Comparison of ENCODE assay signal across 9 mouse cellular contexts in genomic region chr6:30805053-30805752, GRCm38 (mm10).
DNase-seq lines count a peak whose midpoint lies in the region; ATAC-seq and TF ChIP-seq lines count a peak whose summit lies in the region.
"Had no signal": no experiment of that assay in that cellular context is flagged by ENCODE, and none has a peak within 500 bp of the region (broad histone marks: within the 10 kb centered on the region; RNA-seq: fewer than 3 reads in every experiment).

No protein-coding gene starts in this region.

- 89% methylated on average over 5 of the region's 5 CpGs for WGBS in heart, embryonic 16.5 days
- 91% methylated on average over 5 of the region's 5 CpGs for WGBS in limb, embryonic 12.5 days

- H3K36me3 ChIP-seq in heart, embryonic 16.5 days (ENCODE audit: control insufficient read depth, insufficient read depth): peaks cover 16% of the 10 kb centered on the region; the same call in 1 of the 2 replicates
- peaks cover 33% of the 10 kb centered on the region for H3K36me3 ChIP-seq in G1E (replicated peaks)
- H3K36me3 ChIP-seq in limb, embryonic 12.5 days: peaks cover 34% of the 10 kb centered on the region

- no peak for DNase-seq in cerebellum, postnatal 36 days
- DNase-seq in heart, adult 9 months (ENCODE audit: low spot score in 2 of 2): no peak
- DNase-seq in G1E (ENCODE audit: low spot score): no peak
- no peak for DNase-seq in adrenal gland, adult 18-20 months (ENCODE audit: low spot score in 2 of 2)

- no peak overlapping the region for H3K4me2 ChIP-seq in heart, embryonic 16.5 days (ENCODE audit: low read depth, low read length)
- H3K4me2 ChIP-seq in limb, embryonic 12.5 days: no peak overlapping the region

- H3K27me3 ChIP-seq in heart, embryonic 16.5 days (ENCODE audit: control insufficient read depth, insufficient read depth, low read length): no peaks in the 10 kb centered on the region
- H3K27me3 ChIP-seq in G1E (ENCODE audit: insufficient read depth, low read length): no peaks in the 10 kb centered on the region
- no peaks in the 10 kb centered on the region for H3K27me3 ChIP-seq in limb, embryonic 12.5 days
- H3K27me3 ChIP-seq: Patski had no signal

- no peaks in the 10 kb centered on the region for H3K4me1 ChIP-seq in heart, embryonic 16.5 days (ENCODE audit: control insufficient read depth, insufficient read depth, low read length)
- H3K4me1 ChIP-seq in G1E (ENCODE audit: insufficient read depth, low read depth, low read length): no peaks in the 10 kb centered on the region; the same call in 1 of the 2 replicates
- no peaks in the 10 kb centered on the region for H3K4me1 ChIP-seq in limb, embryonic 12.5 days (replicated peaks)

- no peaks in the 10 kb centered on the region for H3K9me3 ChIP-seq in heart, embryonic 16.5 days (replicated peaks; ENCODE audit: control insufficient read depth, low read length)
- H3K9me3 ChIP-seq in G1E (replicated peaks): no peaks in the 10 kb centered on the region
- H3K9me3 ChIP-seq in limb, embryonic 12.5 days: no peaks in the 10 kb centered on the region

- no peak overlapping the region for H3K9ac ChIP-seq in heart, embryonic 16.5 days (ENCODE audit: low read length)
- no peak overlapping the region for H3K9ac ChIP-seq in limb, embryonic 12.5 days (replicated peaks)

- no peak overlapping the region for H3K4me3 ChIP-seq in heart, embryonic 16.5 days (ENCODE audit: low read length)
- H3K4me3 ChIP-seq in G1E (ENCODE audit: low read depth, low read length): peak overlapping the region; percentile 0; the same call in 1 of the 2 replicates
- H3K4me3 ChIP-seq in limb, embryonic 12.5 days (replicated peaks): no peak overlapping the region

- no peak for TF ChIP-seq CTCF in G1E (IDR thresholded peaks at IDR 0.05; ENCODE audit: low read depth, low read length)

- H3K27ac ChIP-seq in heart, embryonic 16.5 days (ENCODE audit: low read length): no peak overlapping the region
- H3K27ac ChIP-seq in limb, embryonic 12.5 days: no peak overlapping the region

- 0 out of 2 replicates have a peak, but pooled peaks have one; percentile 12 for ATAC-seq in cerebellum, adult (ENCODE audit: insufficient number of reproducible peaks, low FRiP score, low TSS enrichment)
- ATAC-seq in heart, embryonic 16.5 days (replicated peaks; ENCODE audit: extremely low read depth, insufficient read depth, low FRiP score): peak; percentile 18; the same call in 1 of the 2 replicates
- ATAC-seq in G1E (ENCODE audit: extremely low read depth, insufficient number of reproducible peaks, low FRiP score, poor library complexity, severe bottlenecking): no peak
- ATAC-seq in limb, embryonic 12.5 days (ENCODE audit: insufficient number of reproducible peaks, insufficient read depth, low FRiP score, low TSS enrichment, low read depth): 0 out of 2 replicates have a peak, but pooled peaks have one; percentile 43
- no peak for ATAC-seq in megakaryocyte progenitor cell, adult 5-6 weeks (replicated peaks; ENCODE audit: poor library complexity)

Comparison
In these comparisons a context has a peak if more than half of its experiments do, and no peak if none do; other contexts are left out.
1. ATAC-seq: peak in cerebellum, adult (single experiment), heart, embryonic 16.5 days (single experiment) and limb, embryonic 12.5 days (single experiment); none in G1E (single experiment) and megakaryocyte progenitor cell, adult 5-6 weeks (single experiment).